Mouse (Mus musculus): Measurements from ENCODE around the gene Vmn2r97. TPM values are rescaled to one million over a fixed set of nuclear protein-coding genes. Genes with fewer than 3 reads are reported as not detected.
"Not testable (repeated sequence)": the region's sequence is repeated elsewhere in the genome, so short reads cannot be mapped to it uniquely, and the experiment has no call there.

The Vmn2r97 gene
- polyA plus RNA-seq (2012), result not detected in 2 replicates

DNA sequence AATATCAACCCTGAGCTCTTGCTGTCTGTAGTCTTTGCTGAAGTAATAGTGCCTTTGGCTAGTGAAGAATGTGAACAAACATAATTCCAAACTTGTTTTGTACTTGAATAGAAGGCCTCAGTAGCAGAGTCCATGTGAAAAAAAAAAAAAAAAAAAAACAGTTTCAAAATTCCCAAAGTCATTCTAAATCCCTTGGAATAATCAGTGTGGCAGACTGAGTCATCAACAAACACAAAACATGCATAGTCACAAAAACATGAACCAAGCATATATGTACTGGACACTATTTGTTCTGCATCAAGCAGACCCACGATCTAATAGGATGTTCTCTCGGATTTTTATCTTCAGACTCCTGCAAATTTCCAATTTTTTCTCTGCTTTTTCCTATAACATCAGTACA lies at the start of gene Vmn2r97:
Vmn2r97 (plus strand) TSS at position 301 of the 400 bp plus-strand sequence.
- TF ChIP-seq GATA1 (IDR thresholded peaks at IDR 0.05; ENCODE audit: low read length), result not testable (repeated sequence)

DNA sequence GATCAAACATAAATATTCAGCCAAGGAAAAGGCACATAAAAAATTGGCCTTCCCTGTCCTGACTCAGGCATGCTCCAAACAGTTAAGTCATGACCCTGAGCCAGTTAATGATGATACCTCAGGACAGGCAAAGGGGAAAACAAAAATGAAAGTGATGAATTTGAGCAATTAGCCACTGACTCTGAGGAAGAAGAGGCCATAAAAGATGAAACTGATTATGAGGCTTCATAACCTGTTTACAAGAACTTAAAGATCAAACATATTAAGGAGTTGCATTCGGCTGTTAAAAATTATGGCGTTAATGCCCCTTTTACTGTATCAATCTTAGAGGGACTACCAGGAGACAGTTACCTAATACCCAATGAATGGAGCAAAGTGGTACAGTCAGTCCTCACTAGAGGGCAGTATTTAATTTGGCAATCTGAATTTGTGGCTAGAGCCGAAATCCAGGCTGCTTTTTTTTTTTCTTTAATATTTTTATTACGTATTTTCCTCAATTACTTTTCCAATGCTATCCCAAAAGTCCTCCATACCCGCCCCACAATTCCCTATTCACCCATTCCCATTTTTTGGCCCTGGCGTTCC lies 24.3 kb upstream of the Vmn2r97 start:
- no peak for TF ChIP-seq GATA1 (IDR thresholded peaks at IDR 0.05; ENCODE audit: low read length)

DNA sequence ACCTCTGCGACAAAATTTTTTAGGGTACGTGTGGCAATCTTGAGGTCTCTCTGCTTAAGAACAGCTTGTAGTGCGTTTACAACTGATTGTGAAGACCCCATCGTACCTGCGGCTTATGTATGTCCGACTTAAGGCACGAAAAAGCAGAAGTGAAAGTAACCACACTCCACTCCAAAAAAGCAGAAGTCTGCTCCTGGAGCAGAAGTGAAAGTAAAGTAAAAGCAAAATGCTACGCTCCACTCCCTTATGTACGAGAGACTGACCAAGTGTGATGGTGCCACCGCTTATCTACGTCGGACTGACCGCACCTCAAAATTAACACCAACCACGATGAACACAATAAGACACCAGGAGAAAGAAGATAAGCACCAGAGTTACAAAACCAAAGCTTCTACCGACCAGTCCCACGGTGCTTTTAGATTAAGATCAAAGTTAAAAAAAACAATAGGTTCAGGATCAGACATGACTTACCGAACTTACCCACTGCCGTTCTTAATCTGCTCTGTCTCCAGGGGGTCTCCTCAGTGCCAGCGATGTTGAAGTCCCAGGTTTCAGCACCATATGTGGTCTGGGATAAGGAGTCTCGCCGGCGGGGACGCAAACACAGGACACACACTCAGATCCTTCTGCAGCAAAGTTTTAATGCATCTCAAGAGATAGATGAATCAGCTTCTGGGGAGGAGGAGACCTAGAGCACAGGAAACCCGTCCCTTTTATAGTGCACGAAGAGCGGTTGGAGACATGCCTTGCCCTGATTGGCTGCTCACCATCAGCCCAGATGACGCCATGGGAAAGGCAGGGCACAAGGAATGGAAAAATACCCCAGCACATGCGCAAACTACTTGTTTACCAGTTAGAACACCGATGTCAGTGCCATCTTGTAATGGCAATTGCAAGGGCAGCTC lies 54.5 kb downstream of the Vmn2r97 start:
- no peak for TF ChIP-seq GATA1 (IDR thresholded peaks at IDR 0.05; ENCODE audit: low read length)

Other genes with a start within 250 kb of the Vmn2r97 start
- not detected in 2 replicates for gene Vmn2r98, start 139.2 kb downstream of the Vmn2r97 start, polyA plus RNA-seq (2012)

Measured in G1E-ER4 (cell line).